Mouse (Mus musculus) NIH3T3 (cell line): ENCODE data around the gene Naa15.

Experiments
- DNase-seq: peaks from one replicate; pipeline ENCODE4 v3.0.0-alpha.2; 2012; ENCODE audit warnings: low read depth

The Naa15 gene

DNA sequence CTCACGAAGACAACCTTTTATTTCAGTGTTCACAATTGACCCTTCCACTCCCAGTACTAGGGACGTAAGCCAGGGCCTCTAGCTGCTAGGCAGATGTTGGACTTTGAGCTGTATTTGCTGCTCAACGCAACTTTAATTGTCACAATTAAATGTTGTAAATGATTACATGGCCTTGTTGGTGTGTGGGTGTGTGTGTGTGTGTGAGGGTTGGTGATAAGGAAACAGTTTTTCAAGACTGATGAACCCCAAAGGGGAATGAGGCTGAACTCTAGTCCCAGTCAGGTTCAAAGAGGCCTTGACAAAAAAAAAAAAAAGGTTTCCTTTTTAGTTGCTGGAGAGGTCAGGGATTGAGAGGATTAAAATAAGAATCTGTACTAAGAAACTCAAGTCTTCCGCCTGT is 102.5 kb downstream of the Naa15 start:
- no peak for DNase-seq

DNA sequence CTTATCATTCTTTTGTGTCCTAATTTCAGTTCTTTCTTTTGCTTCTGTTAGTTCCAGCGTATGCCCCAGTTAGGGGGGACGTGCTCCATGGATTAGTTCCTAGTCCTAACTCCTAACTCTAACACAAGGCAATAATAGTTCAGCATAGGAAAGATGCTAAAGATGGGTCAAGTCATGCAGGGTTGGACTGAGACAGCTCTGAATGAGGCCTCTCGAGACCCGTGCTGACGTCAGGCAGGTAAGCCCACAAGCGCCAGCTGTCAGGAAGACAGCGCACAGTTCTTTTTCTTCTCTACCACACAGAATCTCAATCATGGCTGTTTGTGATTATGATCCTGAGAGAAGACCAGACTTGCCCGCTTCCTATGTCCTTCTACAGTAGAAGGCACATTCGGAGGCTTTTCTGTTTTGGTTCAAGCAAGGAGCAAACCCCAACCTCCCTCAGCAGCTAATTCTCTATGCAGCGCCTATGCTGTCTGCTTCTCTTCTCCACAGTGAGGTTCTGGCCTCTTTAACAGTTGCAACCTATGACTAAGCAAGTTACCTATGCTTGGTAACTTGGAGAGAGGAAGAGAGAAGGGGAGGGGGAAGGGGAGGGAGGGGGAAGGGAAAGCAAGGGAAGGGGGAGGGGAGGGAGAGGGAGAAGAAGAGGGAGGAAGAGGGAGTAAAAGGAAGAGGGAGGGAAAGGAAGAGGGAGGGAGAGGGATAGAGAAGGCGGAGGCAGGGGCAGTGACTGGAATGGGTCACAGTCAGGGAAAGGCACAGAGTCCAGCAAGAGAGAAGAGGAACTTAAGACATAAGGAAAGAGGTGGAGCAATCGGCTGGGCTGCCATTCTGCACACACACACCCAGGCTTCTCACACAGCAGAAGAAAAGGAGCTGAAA is 103.2 kb downstream of the Naa15 start:
- DNase-seq: no peak

DNA sequence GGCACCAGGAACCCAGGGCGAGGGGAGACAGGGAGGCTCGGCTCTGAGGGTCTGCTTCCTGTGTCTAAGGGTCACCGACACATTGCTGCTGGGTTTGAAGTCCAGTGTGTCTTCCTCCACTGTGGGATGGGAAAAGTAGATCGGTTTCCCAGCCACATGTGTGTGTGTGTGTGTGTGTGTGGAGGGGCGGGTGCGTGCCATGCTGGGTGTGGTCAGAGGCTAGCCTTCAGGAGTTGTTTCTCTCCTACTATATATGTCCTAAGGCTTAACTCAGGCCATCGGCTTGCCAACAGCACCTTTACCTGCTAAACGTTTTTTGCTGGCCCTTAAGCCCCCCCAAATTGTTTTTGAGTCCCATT is 103.8 kb downstream of the Naa15 start:
- DNase-seq: no peak

DNA sequence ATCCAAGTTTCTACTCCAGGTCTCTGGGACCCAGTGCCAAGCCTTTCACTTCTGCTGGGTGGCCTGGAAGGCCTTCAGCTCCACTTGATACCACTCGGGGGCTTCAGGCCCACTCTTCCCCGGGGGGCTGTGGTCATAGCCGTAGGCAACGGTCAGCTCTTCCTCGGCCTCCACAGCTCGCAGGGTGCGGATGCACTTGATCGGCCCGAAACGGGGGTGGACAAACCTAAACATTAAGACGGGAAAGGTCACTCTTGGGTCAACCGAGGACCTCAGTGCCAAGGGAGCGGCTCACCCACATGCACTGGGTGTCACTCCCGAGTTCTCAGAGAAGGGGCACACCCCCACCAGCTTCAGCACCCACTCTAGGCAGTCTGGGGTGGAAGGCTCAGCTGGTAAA is 106.3 kb downstream of the Naa15 start:
- DNase-seq: no peak

DNA sequence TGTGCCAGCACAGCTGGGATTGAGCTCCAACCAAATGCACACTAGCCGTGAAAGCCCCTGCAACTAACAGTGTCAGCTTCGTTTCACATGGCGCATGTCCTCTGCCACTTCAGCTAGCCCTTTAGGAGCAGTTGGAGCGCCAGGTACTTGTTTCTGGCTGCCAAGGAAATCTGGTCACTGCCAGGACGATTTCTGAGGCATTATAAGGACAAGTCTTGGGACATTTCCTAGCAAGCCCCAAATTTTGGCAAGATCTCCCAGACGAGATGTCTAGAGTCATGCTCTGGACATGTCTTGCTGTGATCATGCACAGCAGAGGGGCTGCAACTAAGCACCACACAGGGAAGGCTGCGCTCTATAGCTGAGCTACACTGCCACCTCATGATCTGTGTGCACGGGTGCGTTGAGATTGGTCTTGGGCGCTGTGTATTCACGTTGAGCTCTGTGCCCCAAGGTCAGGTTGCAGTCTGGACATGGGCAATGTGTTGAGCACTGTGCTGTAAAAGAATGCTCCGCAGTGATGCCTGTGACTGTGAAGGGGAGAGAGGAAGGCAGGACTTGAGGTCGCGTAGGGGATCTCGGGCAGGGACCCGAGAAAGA is 110.3 kb downstream of the Naa15 start:
- DNase-seq: no peak
